Mouse (Mus musculus): ENCODE results near the gene Upk3a.

DNA sequence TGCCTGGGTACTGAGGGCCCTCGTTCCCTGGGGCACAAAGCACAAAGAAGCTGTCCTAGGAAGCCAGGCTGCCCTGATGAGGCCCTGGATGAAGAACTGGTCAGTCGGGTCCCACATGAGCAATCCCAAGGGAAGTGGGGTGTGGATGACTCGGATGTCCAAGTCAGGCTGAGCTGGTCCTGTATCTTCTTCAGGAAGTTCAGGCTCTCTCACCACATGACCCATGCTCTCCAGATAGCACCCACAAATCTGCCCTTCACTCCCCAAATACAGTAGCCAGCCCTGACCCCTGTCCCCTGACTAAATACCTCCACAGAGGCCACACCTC lies 43.4 kb upstream of the Upk3a start:
- TF ChIP-seq MAX (IDR thresholded peaks at IDR 0.05; ENCODE audit: low read depth): no peak
- no peak for TF ChIP-seq POLR2A (IDR thresholded peaks at IDR 0.05; ENCODE audit: insufficient read length, low read depth)
- no peak for TF ChIP-seq USF1 (IDR thresholded peaks at IDR 0.05; ENCODE audit: low read depth)
- TF ChIP-seq TCF3 (IDR thresholded peaks at IDR 0.05; ENCODE audit: insufficient read length, low read depth): no peak
- TF ChIP-seq POLR2AphosphoS2 (IDR thresholded peaks at IDR 0.05; ENCODE audit: insufficient read length, low read depth): no peak

All from myocyte (in vitro differentiated cells).